ENCODE assay signal across 11 mouse cellular contexts in the genomic region with DNA sequence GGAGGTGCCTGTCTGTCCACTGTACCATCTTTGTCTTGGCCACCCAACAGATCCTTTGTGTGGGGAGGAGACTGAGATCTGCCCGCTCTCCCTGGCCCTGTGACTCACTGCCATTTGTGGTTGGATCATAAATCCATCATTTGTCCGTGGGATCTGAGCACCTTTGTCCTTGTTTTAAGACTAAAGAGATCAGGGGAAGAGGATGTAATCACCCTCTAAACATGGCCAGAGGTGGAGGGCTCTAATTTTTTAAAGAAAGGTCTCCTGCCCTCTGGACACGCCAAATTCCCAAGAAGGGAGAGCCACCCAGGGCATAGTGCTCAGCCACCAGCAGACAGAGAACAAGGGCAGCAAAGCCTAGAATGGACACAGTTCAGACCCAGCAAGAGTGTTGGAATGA. TPM values are rescaled to one million over a fixed set of nuclear protein-coding genes. Genes with fewer than 3 reads are reported as not detected.
DNase-seq lines count a peak whose midpoint lies in the region; ATAC-seq and TF ChIP-seq lines count a peak whose summit lies in the region.
"Had no signal": no experiment of that assay in that cellular context is flagged by ENCODE, and none has a peak within 500 bp of the region (broad histone marks: within the 10 kb centered on the region; RNA-seq: fewer than 3 reads in every experiment).

No protein-coding gene starts in this region.

- H3K9ac ChIP-seq in lung, embryonic 14.5 days: no peak overlapping the region
- H3K9ac ChIP-seq in intestine, embryonic 16.5 days (ENCODE audit: low read depth, low read length): no peak overlapping the region
- no peak overlapping the region for H3K9ac ChIP-seq in stomach, embryonic 15.5 days

- H3K4me3 ChIP-seq in gastrocnemius, adult 2 months: no peak overlapping the region; the same call in 1 of the 2 replicates
- no peak overlapping the region for H3K4me3 ChIP-seq in lung, embryonic 14.5 days (ENCODE audit: low read depth, low read length)
- H3K4me3 ChIP-seq in lung, adult 2 months (replicated peaks; ENCODE audit: extremely low read depth, low read depth, low read length): no peak overlapping the region
- H3K4me3 ChIP-seq in intestine, embryonic 16.5 days (ENCODE audit: low read length): no peak overlapping the region
- H3K4me3 ChIP-seq in stomach, embryonic 15.5 days (replicated peaks): no peak overlapping the region

- intact Hi-C loops in gastrocnemius, adult 2 months (cut with DNase I): no loop called here
- intact Hi-C loops in gastrocnemius, postnatal 36 days (cut with DNase I): loop anchor here (2.0 kb wide), 1 partner anchor 13 kb away; the partner anchor contains the start of gene Btg2

- DNase-seq in gastrocnemius, adult 2 months: no peak
- DNase-seq in gastrocnemius, postnatal 36 days: no peak
- DNase-seq in lung, embryonic 14.5 days: no peak
- DNase-seq in lung, adult 2 months: no peak
- no peak for DNase-seq in embryo, embryonic 11 days
- DNase-seq: kidney, adult 11 months; layer of hippocampus, postnatal 36 days had no signal

- no peak overlapping the region for H3K4me2 ChIP-seq in lung, embryonic 14.5 days
- no peak overlapping the region for H3K4me2 ChIP-seq in intestine, embryonic 16.5 days (ENCODE audit: low read depth, low read length)
- no peak overlapping the region for H3K4me2 ChIP-seq in stomach, embryonic 15.5 days

- H3K9me3 ChIP-seq in lung, embryonic 14.5 days (ENCODE audit: low read depth, low read length): no peaks in the 10 kb centered on the region
- H3K9me3 ChIP-seq in intestine, embryonic 16.5 days (ENCODE audit: control insufficient read depth, low read length): no peaks in the 10 kb centered on the region
- H3K9me3 ChIP-seq in stomach, embryonic 15.5 days: no peaks in the 10 kb centered on the region

- WGBS in lung, embryonic 14.5 days: 73% methylated on average over 3 of the region's 3 CpGs
- WGBS in lung, adult 2 months: 84% methylated on average over 3 of the region's 3 CpGs
- 71% methylated on average over 3 of the region's 3 CpGs for WGBS in intestine, embryonic 16.5 days
- WGBS in stomach, embryonic 15.5 days: 70% methylated on average over 3 of the region's 3 CpGs

- peaks cover 32% of the 10 kb centered on the region for H3K4me1 ChIP-seq in lung, embryonic 14.5 days (ENCODE audit: insufficient read depth)
- H3K4me1 ChIP-seq in lung, adult 2 months (ENCODE audit: control insufficient read depth, insufficient read depth, low read length): peaks cover 36% of the 10 kb centered on the region
- peaks cover 38% of the 10 kb centered on the region for H3K4me1 ChIP-seq in intestine, embryonic 16.5 days (ENCODE audit: control insufficient read depth, insufficient read depth, low read length)
- peaks cover 50% of the 10 kb centered on the region for H3K4me1 ChIP-seq in stomach, embryonic 15.5 days

- TF ChIP-seq CTCF in gastrocnemius, adult 2 months (IDR thresholded peaks at IDR 0.05): no peak
- no peak for TF ChIP-seq CTCF in lung, embryonic 14.5 days (IDR thresholded peaks at IDR 0.05; ENCODE audit: low read depth)
- TF ChIP-seq CTCF in lung, adult 2 months (IDR thresholded peaks at IDR 0.05; ENCODE audit: insufficient read depth, low read length): no peak

- H3K36me3 ChIP-seq in lung, embryonic 14.5 days (ENCODE audit: insufficient read depth): no peaks in the 10 kb centered on the region
- no peaks in the 10 kb centered on the region for H3K36me3 ChIP-seq in intestine, embryonic 16.5 days (ENCODE audit: control insufficient read depth, insufficient read depth, low read length)
- no peaks in the 10 kb centered on the region for H3K36me3 ChIP-seq in stomach, embryonic 15.5 days

- no peak for TF ChIP-seq POLR2A in lung, adult 2 months (IDR thresholded peaks at IDR 0.05; ENCODE audit: borderline replicate concordance, extremely low read depth, low read depth, low read length)

- no peak for ATAC-seq in lung, embryonic 14.5 days (ENCODE audit: insufficient read depth)
- ATAC-seq in intestine, embryonic 16.5 days: no peak
- no peak for ATAC-seq in stomach, embryonic 15.5 days (ENCODE audit: insufficient read depth, low FRiP score, low read depth)

- H3K27ac ChIP-seq in gastrocnemius, adult 2 months: peak overlapping the region; percentile 100
- 0 out of 2 replicates have a peak overlapping the region, but pooled peaks have one; percentile 90 for H3K27ac ChIP-seq in lung, embryonic 14.5 days (ENCODE audit: low read depth)
- peak overlapping the region; percentile 94 for H3K27ac ChIP-seq in intestine, embryonic 16.5 days (ENCODE audit: low read length)
- H3K27ac ChIP-seq in stomach, embryonic 15.5 days: peak overlapping the region; percentile 94

- no peaks in the 10 kb centered on the region for H3K27me3 ChIP-seq in lung, embryonic 14.5 days (ENCODE audit: insufficient read depth, low read length)
- H3K27me3 ChIP-seq in intestine, embryonic 16.5 days (replicated peaks; ENCODE audit: control insufficient read depth, insufficient read depth, low read length): no peaks in the 10 kb centered on the region
- H3K27me3 ChIP-seq in stomach, embryonic 15.5 days (replicated peaks): no peaks in the 10 kb centered on the region

RNA-seq across cellular contexts. Expression of gene Btg2, which starts 12.9 kb away (rescaled TPM):
- total RNA-seq in gastrocnemius, adult 2 months (2021): 10 to 100 TPM; 14.1 to 46.8 TPM
- total RNA-seq in gastrocnemius, postnatal 36 days (2021): 10 to 100 TPM; 31.5 to 54.9 TPM
- 77.2 and 81.0 TPM in 2 replicates for polyA plus RNA-seq in lung, embryonic 14.5 days (2014; fragmentation: Nextera tagmentation; extraction: Ambion mirVana)
- polyA plus RNA-seq in lung, adult 2 months (2012; rRNA removed): 75.9 and 109 TPM in 2 replicates
- 42.9 and 43.2 TPM in 2 replicates for polyA plus RNA-seq in intestine, embryonic 16.5 days (2015; fragmentation: Nextera tagmentation; extraction: Ambion mirVana)
- polyA plus RNA-seq in stomach, embryonic 15.5 days (2015; fragmentation: Nextera tagmentation; extraction: Ambion mirVana): 72.2 and 72.4 TPM in 2 replicates

RNA-seq across cellular contexts. Expression of gene Chit1, which starts 19.2 kb away (rescaled TPM):
- not detected for total RNA-seq in gastrocnemius, adult 2 months (2021)
- not detected for total RNA-seq in gastrocnemius, postnatal 36 days (2021)
- not detected in 2 replicates for polyA plus RNA-seq in lung, embryonic 14.5 days (2014; fragmentation: Nextera tagmentation; extraction: Ambion mirVana)
- 14.1 TPM in 1 of 2 replicates, not detected in the other for polyA plus RNA-seq in lung, adult 2 months (2012; rRNA removed)
- not detected in 2 replicates for polyA plus RNA-seq in intestine, embryonic 16.5 days (2015; fragmentation: Nextera tagmentation; extraction: Ambion mirVana)
- polyA plus RNA-seq in stomach, embryonic 15.5 days (2015; fragmentation: Nextera tagmentation; extraction: Ambion mirVana): 0.70 and 1.1 TPM in 2 replicates
- total RNA-seq: gastrocnemius, adult 8-10 months; layer of hippocampus, postnatal 36 days had no signal
- polyA plus RNA-seq: embryonic facial prominence, embryonic 11.5 days had no signal

RNA-seq across cellular contexts. Expression of gene Fmod, which starts 54.8 kb away (rescaled TPM):
- total RNA-seq in gastrocnemius, adult 2 months (2021): 100 to 1,000 TPM in 1 of 2 experiments, 10 to 100 TPM in 1; 53.6 to 322 TPM
- 10 to 100 TPM; 80.2 to 86.9 TPM for total RNA-seq in gastrocnemius, postnatal 36 days (2021)
- 173 and 174 TPM in 2 replicates for polyA plus RNA-seq in lung, embryonic 14.5 days (2014; fragmentation: Nextera tagmentation; extraction: Ambion mirVana)
- polyA plus RNA-seq in lung, adult 2 months (2012; rRNA removed): 7.9 and 14.2 TPM in 2 replicates
- polyA plus RNA-seq in intestine, embryonic 16.5 days (2015; fragmentation: Nextera tagmentation; extraction: Ambion mirVana): 8.7 and 8.8 TPM in 2 replicates
- 9.0 and 11.1 TPM in 2 replicates for polyA plus RNA-seq in stomach, embryonic 15.5 days (2015; fragmentation: Nextera tagmentation; extraction: Ambion mirVana)

Comparison
In these comparisons a context has a peak if more than half of its experiments do, and no peak if none do; other contexts are left out.
1. RNA of gene Fmod, which starts 54.8 kb away (polyA plus RNA-seq): 173 to 174 TPM in lung, embryonic 14.5 days; 7.9 to 14.2 TPM in lung, adult 2 months, 9.0 to 11.1 TPM in stomach, embryonic 15.5 days and 8.7 to 8.8 TPM in intestine, embryonic 16.5 days; every median in the first group is over 10 times any median in the second.
2. Peak in every context shown above with its lines, with median percentiles within 50 percentile points of each other: H3K27ac ChIP-seq.